Mouse (Mus musculus) T-helper 1 cell (primary cell): ENCODE measurements around the gene Dlg3.

Experiments used
- in situ Hi-C: fragments of 300-600 bp; cut with MboI, MseI; formaldehyde crosslinking; loops from one replicate; pipeline ENCODE4 v1.15.1; 2025; ENCODE audit warnings: high pct_unique_total_duplicates

Dlg3 gene

GRCm38 (mm10) chrX:100797370-100797769, 29.8 kb downstream of the Dlg3 start:
- in situ Hi-C loops, result no loop called here

- in situ Hi-C loops, result no loop called here
Measured at GRCm38 (mm10) chrX:100797851-100798527, 30.5 kb downstream of the Dlg3 start.

GRCm38 (mm10) chrX:100800643-100801042, 33.1 kb downstream of the Dlg3 start:
- in situ Hi-C loops, result no loop called here

- in situ Hi-C loops, result no loop called here
Measured at GRCm38 (mm10) chrX:100802034-100802433, 34.5 kb downstream of the Dlg3 start.

- in situ Hi-C loops, result no loop called here
Measured at GRCm38 (mm10) chrX:100811129-100811528, 43.6 kb downstream of the Dlg3 start.

GRCm38 (mm10) chrX:100814139-100814538, 46.6 kb downstream of the Dlg3 start:
- in situ Hi-C loops, result no loop called here

GRCm38 (mm10) chrX:100815766-100816165, 48.2 kb downstream of the Dlg3 start:
- in situ Hi-C loops, result no loop called here

GRCm38 (mm10) chrX:100818681-100819080, 51.2 kb downstream of the Dlg3 start:
- in situ Hi-C loops, result no loop called here

GRCm38 (mm10) chrX:100821149-100821548, 53.6 kb downstream of the Dlg3 start:
- in situ Hi-C loops, result no loop called here

GRCm38 (mm10) chrX:100825557-100825956, 58.0 kb downstream of the Dlg3 start:
- in situ Hi-C loops, result no loop called here

- in situ Hi-C loops, result no loop called here
Measured at GRCm38 (mm10) chrX:100832806-100833205, 65.3 kb downstream of the Dlg3 start.

GRCm38 (mm10) chrX:100839211-100839610, 71.7 kb downstream of the Dlg3 start:
- in situ Hi-C loops, result no loop called here
